Mouse (Mus musculus) heart, embryonic 11.5 days (tissue): Measurements from ENCODE around the gene Fam229a. TPM values are rescaled to one million over a fixed set of nuclear protein-coding genes. Genes with fewer than 3 reads are reported as not detected.
A peak's percentile ranks its signal among the peaks of the same experiment; 100 is the strongest.
"Not testable (repeated sequence)": the region's sequence is repeated elsewhere in the genome, so short reads cannot be mapped to it uniquely, and the experiment has no call there.

Experiments used
- ATAC-seq: fragments of 200-750 bp; cut with Nextera tagmentation; replicated peaks from 2 replicates; pipeline ENCODE4 v1.8.0; 2017; ENCODE audit warnings: moderate library complexity; ENCODE audit not compliant: insufficient number of reproducible peaks, low FRiP score, low TSS enrichment
- H3K27ac ChIP-seq: fragments of 300-500 bp; sonication (generic); 2 replicates; pipeline ENCODE4 v1.5.1; 2014; ENCODE audit warnings: mild to moderate bottlenecking, low read depth, low read length
- H3K27me3 ChIP-seq: fragments of 300-500 bp; sonication (generic); 2 replicates; pipeline ENCODE4 v1.6.1; 2014; ENCODE audit warnings: mild to moderate bottlenecking, low read length, mixed read lengths; ENCODE audit not compliant: control insufficient read depth, insufficient read depth
- H3K36me3 ChIP-seq: fragments of 300-500 bp; sonication (generic); 2 replicates; pipeline ENCODE4 v1.6.1; 2014; ENCODE audit warnings: mild to moderate bottlenecking, low read length, moderate library complexity, mixed read lengths; ENCODE audit not compliant: control insufficient read depth, insufficient read depth
- H3K4me1 ChIP-seq: fragments of 300-500 bp; sonication (generic); 2 replicates; pipeline ENCODE4 v1.6.1; 2014; ENCODE audit warnings: low read length; ENCODE audit not compliant: control insufficient read depth, insufficient read depth
- H3K4me2 ChIP-seq: fragments of 300-500 bp; sonication (generic); 2 replicates; pipeline ENCODE4 v1.6.1; 2014; ENCODE audit warnings: mild to moderate bottlenecking, moderate library complexity
- H3K4me3 ChIP-seq: fragments of 300-500 bp; sonication (generic); 2 replicates; pipeline ENCODE4 v1.5.1; 2014; ENCODE audit warnings: low read depth, low read length
- H3K9ac ChIP-seq: fragments of 300-500 bp; sonication (generic); 2 replicates; pipeline ENCODE4 v1.6.1; 2014; ENCODE audit warnings: mild to moderate bottlenecking, low read depth, low read length, moderate library complexity
- H3K9me3 ChIP-seq: fragments of 300-500 bp; sonication (generic); replicated peaks from 2 replicates; pipeline ENCODE4 v1.6.1; 2016; ENCODE audit warnings: low read length; ENCODE audit not compliant: control insufficient read depth
- WGBS: fragments of 180-500 bp; shearing (Covaris S2); extraction: QIAGEN DNeasy Blood & Tissue Kit; methylation state at CpG from one replicate; pipeline ENCODE4 v1.1.7; 2014; ENCODE audit not compliant: insufficient replicate concordance; 5-methylcytosine and 5-hydroxymethylcytosine counted together
- polyA plus RNA-seq: library from polyadenylated mRNA; unstranded; fragments of >200 nt; fragmentation: Nextera tagmentation; extraction: Ambion mirVana; gene quantifications from 2 replicates; pipeline ENCODE4 v1.2.1, GENCODE M21; 2014

Gene Fam229a
- polyA plus RNA-seq, 1 experiment from 2014 or later, result not detected

DNA sequence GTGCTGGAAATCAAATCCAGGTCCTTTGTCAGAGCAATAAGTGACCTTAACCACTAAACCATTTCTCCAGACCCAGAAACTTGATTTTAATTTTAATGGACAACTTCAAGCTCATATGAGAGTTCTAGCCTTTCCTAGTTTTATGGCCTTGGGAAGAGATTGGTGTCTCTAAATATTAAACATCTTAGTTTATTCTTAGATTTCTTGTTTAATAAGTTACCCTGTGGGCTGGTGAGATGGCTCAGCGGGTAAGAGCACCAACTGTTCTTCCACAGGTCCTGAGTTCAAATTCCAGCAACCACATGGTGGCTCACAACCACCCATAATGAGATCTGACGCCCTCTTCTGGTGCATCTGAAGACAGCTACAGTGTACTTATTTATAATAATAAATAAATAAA, 33.7 kb upstream of the Fam229a start:
- not testable (repeated sequence) for H3K9me3 ChIP-seq, H3K9ac ChIP-seq, H3K27ac ChIP-seq, H3K4me3 ChIP-seq, H3K36me3 ChIP-seq, ATAC-seq, H3K4me1 ChIP-seq, H3K27me3 ChIP-seq, H3K4me2 ChIP-seq
- 59% methylated on average over 2 of the region's 2 CpGs for WGBS

DNA sequence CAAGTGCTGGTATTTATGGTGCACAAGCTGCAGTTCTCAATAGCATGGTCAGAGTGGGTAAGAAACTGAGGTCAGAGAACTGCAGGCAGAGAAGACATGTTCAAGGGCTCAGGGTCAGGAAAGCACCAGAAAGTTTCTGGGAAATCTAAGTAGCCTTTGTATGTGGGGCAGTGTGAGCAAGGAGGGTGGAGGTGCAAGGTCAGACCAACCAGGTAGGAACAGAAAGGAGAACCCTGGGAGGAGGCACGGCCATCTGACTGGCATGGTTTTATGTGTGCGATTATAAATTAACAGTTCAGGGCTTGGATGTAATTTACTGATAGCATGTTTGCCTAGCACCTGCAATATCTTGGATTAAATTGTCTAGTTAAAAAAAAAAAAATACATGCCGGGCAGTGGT, 31.3 kb upstream of the Fam229a start:
- Histone ChIP-seq H3K9me3 (no peaks in the 10 kb centered on the region), H3K27me3 (no peaks in the 10 kb centered on the region), H3K36me3 (no peaks in the 10 kb centered on the region), H3K27ac (no peak overlapping the region), H3K4me2 (no peak overlapping the region), H3K9ac (no peak overlapping the region), H3K4me3 (no peak overlapping the region), H3K4me1 (peaks cover 6% of the 10 kb centered on the region; the same call in 1 of the 2 replicates)
- no peak for ATAC-seq
- WGBS, result 88% methylated on average over 3 of the region's 3 CpGs

DNA sequence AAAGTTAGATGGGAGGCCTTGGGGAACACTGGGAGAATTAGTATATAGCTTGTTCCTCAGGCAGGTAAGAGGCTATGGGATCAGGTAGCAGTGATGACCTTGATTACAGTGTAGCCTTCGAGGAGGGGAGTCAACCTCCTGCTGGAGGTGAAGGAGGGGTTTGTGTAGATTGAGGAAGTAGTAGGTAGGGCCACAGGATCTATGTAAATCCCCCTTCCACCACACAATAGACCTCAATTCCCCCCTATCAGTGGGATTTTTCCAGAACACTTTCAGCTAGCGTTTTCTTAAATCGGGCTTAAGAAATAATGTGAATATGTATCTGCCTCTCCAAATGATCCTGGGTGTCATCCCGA, 30.2 kb upstream of the Fam229a start:
- Histone ChIP-seq H3K36me3 (peaks cover 7% of the 10 kb centered on the region), H3K4me3 (peak overlapping the region; percentile 85), H3K4me2 (peak overlapping the region; percentile 84), H3K4me1 (peaks cover 6% of the 10 kb centered on the region; the same call in 1 of the 2 replicates), H3K9me3 (no peaks in the 10 kb centered on the region), H3K9ac (peak overlapping the region; percentile 81), H3K27me3 (no peaks in the 10 kb centered on the region), H3K27ac (peak overlapping the region; percentile 77)
- no peak for ATAC-seq
- whole genome bisulfite sequencing, result 0% methylated on average over 4 of the region's 4 CpGs

DNA sequence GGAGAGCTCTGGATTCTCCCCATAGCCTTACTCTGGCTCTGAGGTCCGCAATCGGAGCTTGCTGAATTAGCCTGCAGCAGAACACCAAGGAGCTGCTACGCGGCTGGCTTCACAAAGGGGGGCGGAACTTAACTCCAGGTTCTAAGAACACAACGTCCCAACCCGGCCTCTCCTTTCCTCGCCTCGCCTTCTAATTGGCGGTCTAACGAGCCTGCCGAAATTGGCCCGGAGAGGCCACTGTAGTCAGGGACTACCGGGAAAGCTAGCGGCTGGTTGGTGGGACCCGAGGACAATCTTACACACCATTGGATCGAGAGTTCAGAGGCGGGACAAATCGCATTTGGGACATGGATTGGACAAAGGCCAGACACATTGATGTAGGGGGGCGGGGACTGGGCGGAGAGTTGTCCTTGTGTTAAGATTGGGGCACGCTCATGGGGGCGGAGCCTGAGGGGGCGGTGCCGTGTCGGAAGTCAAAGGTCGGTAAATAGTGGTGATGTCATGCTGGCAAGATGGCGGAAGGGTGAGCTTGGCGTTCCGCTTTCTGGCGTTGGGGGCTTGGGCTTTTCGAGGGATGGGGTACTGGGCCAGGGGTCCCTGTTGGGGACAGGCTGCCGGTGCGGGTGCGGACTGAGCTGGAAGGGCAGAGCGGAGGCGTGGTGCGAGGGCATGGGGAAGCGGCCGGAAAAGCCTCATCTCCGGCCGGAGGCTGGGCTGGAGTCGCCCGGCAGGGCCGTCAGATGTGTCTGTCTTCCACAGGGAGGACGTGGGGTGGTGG, 29.6 kb upstream of the Fam229a start, which contains the start of gene Bsdc1:
Bsdc1 (plus strand) TSS at position 399 of the 778 bp plus-strand sequence.
- peak within 1 kb of the TSS; percentile 77 for H3K27ac ChIP-seq
- peak; percentile 99 for ATAC-seq
- H3K4me2 ChIP-seq, result peak within 1 kb of the TSS; percentile 87
- H3K9me3 ChIP-seq, result no peaks in the 10 kb centered on the region
- peak within 1 kb of the TSS; percentile 81 for H3K9ac ChIP-seq
- peaks cover 11% of the 10 kb centered on the region for H3K36me3 ChIP-seq
- WGBS, result under 1% methylated on average over 45 of the region's 46 CpGs
- H3K27me3 ChIP-seq, result no peaks in the 10 kb centered on the region
- peaks cover 6% of the 10 kb centered on the region; the same call in 1 of the 2 replicates for H3K4me1 ChIP-seq
- H3K4me3 ChIP-seq, result peak within 1 kb of the TSS; percentile 85

DNA sequence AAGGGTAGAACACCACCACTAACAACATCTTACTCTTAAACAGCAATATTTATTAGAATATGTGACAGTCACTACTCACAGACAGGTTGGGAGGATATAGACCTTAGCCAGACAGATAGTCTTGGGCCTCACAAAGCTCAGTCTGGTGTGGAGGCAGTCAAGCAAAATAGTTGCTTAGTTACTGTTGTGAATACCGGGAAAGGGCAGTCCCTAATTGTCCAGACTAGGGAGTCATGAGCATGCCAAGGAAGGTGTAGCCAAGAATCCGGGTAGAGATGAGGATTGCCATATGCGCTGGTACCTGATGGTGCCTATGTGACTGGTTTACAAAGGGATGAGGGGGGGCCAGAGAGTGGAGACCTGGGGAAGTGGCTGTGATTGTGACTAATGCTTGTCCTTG, 28.9 kb upstream of the Fam229a start:
- peak overlapping the region; percentile 87 for H3K4me2 ChIP-seq
- H3K27me3 ChIP-seq, result no peaks in the 10 kb centered on the region
- no peaks in the 10 kb centered on the region for H3K9me3 ChIP-seq
- H3K9ac ChIP-seq, result peak overlapping the region; percentile 79
- H3K36me3 ChIP-seq, result peaks cover 17% of the 10 kb centered on the region
- H3K4me1 ChIP-seq, result peaks cover 6% of the 10 kb centered on the region; the same call in 1 of the 2 replicates
- no peak for ATAC-seq
- 54% methylated on average over 3 of the region's 3 CpGs for WGBS
- H3K27ac ChIP-seq, result no peak overlapping the region
- peak overlapping the region; percentile 85 for H3K4me3 ChIP-seq

DNA sequence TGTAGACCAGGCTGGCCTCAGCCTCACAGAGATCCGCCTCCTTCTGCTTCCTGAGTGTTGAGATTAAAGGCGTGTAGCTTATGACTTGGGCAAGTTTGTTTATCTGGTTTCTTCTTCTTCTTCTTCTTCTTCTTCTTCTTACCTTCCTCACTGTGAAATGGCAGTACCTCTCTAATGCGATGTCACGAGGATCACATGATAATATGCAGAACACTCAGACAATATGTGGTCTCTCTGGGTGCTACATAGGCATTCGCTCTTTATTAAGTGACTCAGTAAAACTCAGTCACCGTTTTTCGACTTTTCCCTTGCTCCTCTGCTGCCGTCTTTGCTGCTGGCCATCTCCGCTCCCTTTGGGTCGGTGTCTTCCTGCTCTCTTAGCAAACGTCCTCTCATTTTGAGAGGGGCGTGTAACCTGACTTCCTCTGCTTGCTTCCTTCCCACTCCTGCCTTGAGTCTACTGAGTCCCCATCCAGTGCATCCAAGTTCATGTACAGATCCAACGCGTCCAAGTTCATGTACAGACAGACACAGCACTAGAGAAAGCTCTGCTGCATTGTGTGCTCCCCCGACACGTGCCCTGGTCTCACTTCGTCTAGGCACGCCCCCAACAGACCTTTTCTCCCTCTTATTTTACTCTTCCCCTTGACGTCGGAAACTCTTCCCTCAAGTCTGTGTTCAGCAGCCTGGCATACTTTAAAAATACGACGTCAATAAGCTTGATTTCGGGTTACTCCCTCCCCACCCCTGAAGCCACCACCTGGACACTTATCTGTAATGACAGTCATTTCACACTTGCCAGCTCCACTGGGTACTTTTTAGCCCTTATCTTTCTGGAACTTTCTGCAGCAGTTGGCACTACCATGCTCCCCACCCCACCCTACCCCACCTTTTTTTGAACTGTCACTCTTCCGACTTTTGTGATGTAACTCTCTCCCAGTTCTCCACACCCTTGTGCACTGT, 27.6 kb upstream of the Fam229a start:
- no peak for ATAC-seq
- Histone ChIP-seq H3K36me3 (peaks cover 22% of the 10 kb centered on the region), H3K4me2 (no peak overlapping the region), H3K9ac (no peak overlapping the region), H3K27me3 (no peaks in the 10 kb centered on the region), H3K9me3 (no peaks in the 10 kb centered on the region), H3K4me1 (peaks cover 6% of the 10 kb centered on the region; the same call in 1 of the 2 replicates), H3K4me3 (no peak overlapping the region), H3K27ac (no peak overlapping the region)
- WGBS, result 80% methylated on average over 24 of the region's 24 CpGs

DNA sequence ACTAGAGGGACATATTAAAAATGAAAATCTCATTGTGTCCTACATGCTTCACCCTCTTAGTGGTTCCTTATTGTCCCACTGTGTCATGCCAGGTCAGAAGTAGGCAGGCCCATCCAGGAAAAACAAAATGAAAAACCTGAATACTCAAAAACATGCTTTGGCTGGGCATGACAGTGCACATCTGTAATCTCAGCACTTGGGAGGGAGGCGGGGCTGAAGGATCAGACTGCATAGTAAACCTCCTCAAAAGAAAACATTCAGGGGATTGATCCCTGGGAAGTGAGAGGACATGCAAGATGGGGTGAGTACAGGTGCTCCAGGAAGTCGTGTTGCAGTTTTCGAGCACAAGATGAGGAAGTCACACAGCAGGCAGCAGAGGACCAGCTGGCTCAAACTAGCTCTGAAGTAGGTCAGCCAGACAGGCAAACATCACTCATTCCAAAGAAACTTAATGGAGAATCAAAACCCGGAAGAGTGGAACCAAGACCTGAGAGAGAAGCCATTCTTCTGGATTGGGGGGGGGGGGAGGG, 26.6 kb upstream of the Fam229a start:
- Histone ChIP-seq H3K9me3 (no peaks in the 10 kb centered on the region), H3K9ac (no peak overlapping the region), H3K4me2 (no peak overlapping the region), H3K4me3 (no peak overlapping the region), H3K4me1 (peaks cover 6% of the 10 kb centered on the region; the same call in 1 of the 2 replicates), H3K36me3 (peaks cover 22% of the 10 kb centered on the region), H3K27ac (no peak overlapping the region), H3K27me3 (no peaks in the 10 kb centered on the region)
- WGBS, result 81% methylated on average over 4 of the region's 4 CpGs
- no peak for ATAC-seq

DNA sequence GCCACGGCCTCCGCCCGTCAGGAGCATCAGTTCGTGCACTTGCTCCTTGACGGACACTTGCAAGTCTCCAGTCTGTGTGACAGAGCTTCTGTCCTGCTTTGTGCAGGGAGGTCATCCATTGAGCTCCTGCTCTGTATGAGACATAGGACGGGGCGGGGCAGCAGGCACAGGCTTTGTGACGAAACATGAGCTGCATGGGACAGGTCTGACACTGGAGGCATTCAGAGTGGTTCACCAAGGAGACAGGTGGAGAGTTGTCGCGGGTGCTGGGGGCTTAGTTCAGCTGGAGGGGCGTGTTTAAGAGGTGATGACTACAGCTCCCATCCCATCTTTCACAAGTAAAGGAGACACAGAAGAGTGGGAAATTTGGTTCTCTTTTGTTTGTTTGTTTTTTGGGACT, 14.9 kb upstream of the Fam229a start:
- Histone ChIP-seq H3K9ac (no peak overlapping the region), H3K4me1 (no peaks in the 10 kb centered on the region), H3K4me3 (no peak overlapping the region), H3K36me3 (peaks cover 43% of the 10 kb centered on the region), H3K4me2 (no peak overlapping the region), H3K9me3 (no peaks in the 10 kb centered on the region), H3K27ac (no peak overlapping the region), H3K27me3 (no peaks in the 10 kb centered on the region)
- no peak for ATAC-seq
- WGBS, result 89% methylated on average over 11 of the region's 11 CpGs
